Mouse (Mus musculus) adrenal gland, postnatal 36 days (tissue): Measurements from ENCODE around the gene Cpn2. TPM values are rescaled to one million over a fixed set of nuclear protein-coding genes. Genes with fewer than 3 reads are reported as not detected.

Experiments used
- DNase-seq, 2 experiments: peaks; one replicate each; pipeline ENCODE4 v3.0.0; 2021; ENCODE audit warnings: mixed read lengths in 1 of 2
- total RNA-seq, 2 experiments: library from RNA; stranded (reverse); gene quantifications; 2 replicates each; pipeline ENCODE4 v1.2.3; 2021

The Cpn2 gene
- total RNA-seq, 2 experiments from 2014 or later, result 1.3 to 2.1 TPM

- no peak for DNase-seq
Observed at GRCm38 (mm10) chr16:30280676-30281297, 13.5 kb upstream of the Cpn2 start.

DNA sequence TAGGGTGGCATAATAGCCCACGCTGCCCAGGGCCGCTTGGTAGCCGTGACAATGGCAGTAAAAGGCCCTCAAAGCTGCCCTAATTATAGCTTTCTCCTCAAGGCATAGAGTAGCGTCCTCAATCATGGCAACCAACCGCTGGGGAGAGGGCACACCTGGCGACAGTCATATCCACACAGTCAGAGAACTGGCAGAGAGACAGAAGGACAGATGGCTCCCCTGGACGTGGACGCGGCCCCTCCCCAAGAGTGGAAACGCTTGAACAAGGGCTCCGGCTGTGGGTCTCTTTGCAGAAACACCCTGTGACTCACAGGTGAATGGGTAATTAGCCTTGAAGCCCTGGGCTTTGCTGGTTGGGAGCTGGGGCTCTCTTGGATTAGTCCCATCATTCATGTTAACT, 11.1 kb upstream of the Cpn2 start:
- DNase-seq, result peak in 1 of 2 experiments; percentile 7

DNA sequence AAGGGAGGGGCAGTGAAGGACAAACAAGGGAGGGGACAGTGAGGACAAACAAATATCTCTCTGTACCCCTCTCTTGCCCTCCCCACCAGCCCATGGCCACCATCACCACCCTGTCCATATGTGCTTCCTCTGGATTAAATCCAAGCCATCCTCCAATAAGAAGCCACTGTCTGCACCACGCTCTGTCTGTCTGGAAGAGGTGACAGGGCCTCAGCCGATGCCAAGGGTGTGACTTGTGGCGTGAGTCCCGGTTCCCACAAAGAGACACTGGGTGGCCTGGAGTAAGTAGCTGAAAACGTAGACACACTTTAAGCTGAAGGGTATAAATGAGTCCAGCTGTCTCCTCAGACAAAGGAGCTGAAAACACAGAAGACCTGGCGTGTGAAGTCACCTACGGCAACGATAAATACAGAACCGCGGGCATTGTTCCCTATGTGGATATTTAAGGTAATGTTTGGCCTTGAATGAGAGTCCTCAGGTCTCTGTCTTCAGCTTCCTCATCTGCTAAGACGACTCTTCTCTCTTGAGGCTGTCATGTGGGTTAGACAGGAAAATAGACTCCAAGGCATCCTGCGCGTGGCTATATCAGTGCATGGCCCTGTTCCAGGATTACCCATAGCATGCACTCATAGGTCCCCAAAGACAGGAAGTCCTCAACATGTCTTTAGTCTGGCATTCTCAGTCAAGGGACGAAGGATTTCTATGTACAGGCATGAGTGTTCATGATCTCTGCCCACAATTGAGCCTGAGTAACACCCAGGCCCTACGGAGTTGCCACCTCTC, 8.4 kb upstream of the Cpn2 start:
- DNase-seq, result no peak

DNA sequence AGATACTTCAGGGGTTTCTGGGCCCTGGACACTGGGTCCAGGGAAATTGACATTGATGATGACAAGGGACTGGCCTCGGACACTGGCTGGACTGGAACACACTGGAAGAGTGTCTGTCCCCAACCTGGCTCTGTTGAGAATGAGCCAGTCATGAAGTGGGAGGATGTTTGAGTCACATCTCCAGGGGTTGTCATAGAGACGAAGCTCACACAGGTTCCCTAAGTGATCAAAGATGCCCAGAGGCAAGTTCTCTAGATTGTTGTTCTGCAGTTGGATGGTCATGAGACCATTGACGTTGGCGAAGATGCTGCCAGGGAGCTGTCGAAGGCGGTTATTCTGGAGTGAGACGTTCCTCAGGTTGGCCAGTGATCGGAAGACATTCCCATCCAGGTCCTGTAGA, 5.8 kb upstream of the Cpn2 start:
- no peak for DNase-seq

- DNase-seq, result no peak
Observed at GRCm38 (mm10) chr16:30271941-30272595, 4.8 kb upstream of the Cpn2 start.

GRCm38 (mm10) chr16:30271223-30271761, 4.0 kb upstream of the Cpn2 start:
- DNase-seq, result no peak

GRCm38 (mm10) chr16:30266561-30266960, 738 bp downstream of the Cpn2 start:
- DNase-seq, result no peak

- DNase-seq, result no peak
Observed at GRCm38 (mm10) chr16:30265611-30266010, 1.7 kb downstream of the Cpn2 start.

DNA sequence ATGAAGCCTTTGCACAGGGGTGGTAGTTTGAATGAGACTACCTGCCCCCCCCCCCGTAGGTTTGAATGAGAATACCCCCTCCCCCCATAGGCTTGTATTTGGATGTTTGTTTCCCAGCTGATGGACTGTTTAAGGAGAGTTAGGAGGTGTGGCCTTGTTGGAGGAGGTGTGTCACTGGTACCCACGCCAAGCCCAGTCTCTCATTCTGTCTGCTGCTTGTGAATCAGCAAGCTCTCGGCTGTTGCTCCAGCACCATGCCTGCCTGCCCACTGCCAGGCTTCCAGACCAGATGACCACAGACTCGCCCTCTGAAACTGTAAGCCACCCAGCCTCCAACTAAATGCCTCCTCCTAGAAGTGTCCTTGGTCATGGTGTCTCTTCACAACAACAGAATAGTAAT, 4.1 kb downstream of the Cpn2 start:
- peak in 1 of 2 experiments; percentile 20 for DNase-seq

DNA sequence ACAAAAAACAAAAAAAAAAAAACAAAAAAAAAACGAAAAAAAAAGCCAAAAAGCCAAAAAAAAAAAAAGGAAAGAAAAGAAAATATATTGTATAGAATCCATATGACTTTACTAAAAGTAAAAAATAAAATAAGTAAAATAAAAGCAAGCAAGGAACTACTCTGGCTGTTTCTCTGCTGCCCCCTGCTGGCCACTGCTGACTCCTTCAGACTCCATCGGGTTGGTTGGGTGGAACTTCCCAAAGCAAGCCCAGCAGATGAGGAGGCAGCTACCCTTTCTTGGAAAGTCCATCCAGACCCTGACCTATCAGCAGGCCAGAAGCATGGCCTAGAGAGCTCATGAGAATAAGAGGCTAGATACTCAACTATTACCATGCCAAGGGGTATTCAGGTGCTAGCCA, 4.6 kb downstream of the Cpn2 start:
- DNase-seq, result peak; percentile 76 to 83

DNA sequence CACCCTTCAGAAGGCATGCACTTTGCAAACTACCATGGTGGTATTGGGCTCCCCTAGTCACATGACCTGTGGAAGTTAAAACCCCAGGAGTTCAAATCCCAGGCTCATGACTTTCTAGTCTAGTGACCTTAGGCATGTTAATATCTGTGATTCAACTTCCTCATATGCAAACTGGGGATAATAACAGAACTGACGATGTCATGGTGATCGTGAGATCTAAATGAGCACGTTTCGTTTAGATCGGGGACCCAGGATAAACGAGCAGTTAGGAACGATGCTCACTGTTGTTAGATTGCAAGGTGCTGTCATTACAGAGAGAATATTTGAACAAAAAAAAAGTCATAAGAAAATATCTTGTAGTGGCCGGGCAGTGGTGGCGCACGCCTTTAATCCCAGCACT, 5.1 kb downstream of the Cpn2 start:
- no peak for DNase-seq

DNA sequence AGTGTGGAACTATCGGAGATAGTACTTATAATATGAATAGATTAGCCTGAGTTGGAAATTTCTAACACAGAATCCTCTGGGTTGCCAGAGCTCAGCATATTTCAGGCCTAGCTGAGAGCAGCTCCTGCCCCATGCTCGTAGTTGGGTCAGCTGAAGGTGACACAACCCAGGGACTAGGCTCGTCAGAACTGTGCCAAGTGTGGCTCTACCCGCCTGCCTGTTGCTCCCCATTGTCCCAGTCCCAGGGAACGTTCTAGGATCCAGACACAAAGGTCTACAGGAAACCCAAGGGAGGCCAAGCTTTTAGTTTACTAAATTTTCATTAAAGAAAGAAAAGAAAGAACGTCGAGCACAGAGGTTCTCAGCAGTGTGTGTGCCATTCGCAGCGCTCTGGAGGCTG, 6.0 kb downstream of the Cpn2 start:
- DNase-seq, result no peak

- peak in 1 of 2 experiments; percentile 13 for DNase-seq
Observed at GRCm38 (mm10) chr16:30260012-30260635, 7.2 kb downstream of the Cpn2 start.

DNA sequence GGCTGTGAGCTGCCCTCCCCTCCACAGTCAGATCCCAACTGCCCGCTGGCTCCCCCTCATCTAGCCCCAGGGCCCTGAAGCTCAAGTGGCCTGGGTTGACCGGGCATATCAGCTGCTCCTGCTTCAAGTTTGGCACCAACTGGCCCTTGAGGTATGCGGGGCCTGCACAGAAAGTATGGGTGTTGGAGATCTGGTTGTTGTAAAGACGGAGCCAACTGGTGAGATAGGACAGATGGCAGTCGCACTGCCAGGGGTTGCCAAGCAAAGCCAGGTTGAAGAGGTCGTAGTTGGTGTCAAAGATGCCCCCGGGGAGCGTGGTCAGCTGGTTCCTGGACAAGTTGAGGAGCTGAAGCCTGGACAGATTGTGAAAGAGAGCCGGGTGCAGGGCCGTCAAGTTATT, 7.9 kb downstream of the Cpn2 start:
- peak in 1 of 2 experiments; percentile 52 for DNase-seq

- no peak for DNase-seq
Observed at GRCm38 (mm10) chr16:30258441-30258840, 8.9 kb downstream of the Cpn2 start.

GRCm38 (mm10) chr16:30257718-30258117, 9.6 kb downstream of the Cpn2 start:
- no peak for DNase-seq

DNA sequence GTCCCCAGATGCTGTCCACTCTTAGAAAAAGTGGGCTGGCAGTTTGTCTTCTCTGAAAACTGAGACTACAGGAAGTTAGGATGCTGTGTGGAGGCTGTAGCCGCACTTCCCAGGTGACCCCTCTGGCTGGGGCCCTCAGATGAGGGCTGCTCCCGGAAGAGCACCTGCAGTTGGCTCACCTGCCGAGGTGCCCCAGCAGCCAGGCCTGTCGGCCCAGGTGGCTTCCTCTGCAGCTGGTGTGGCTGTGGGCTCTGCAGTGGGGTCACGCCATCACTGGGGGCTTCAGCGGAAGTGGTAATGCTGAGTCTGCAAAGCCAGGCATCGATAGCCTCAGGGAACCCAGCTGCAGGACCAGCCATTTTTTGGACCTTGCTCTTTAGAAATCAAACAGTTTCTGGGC, 12.2 kb downstream of the Cpn2 start:
- DNase-seq, result no peak

- no peak for DNase-seq
Observed at GRCm38 (mm10) chr16:30253900-30254299, 13.4 kb downstream of the Cpn2 start.

- no peak for DNase-seq
Observed at GRCm38 (mm10) chr16:30253374-30253773, 13.9 kb downstream of the Cpn2 start.

- DNase-seq, result peak; percentile 86 to 87
Observed at GRCm38 (mm10) chr16:30252003-30252418, 15.3 kb downstream of the Cpn2 start.

GRCm38 (mm10) chr16:30244037-30244700, 23.1 kb downstream of the Cpn2 start:
- DNase-seq, result no peak

DNA sequence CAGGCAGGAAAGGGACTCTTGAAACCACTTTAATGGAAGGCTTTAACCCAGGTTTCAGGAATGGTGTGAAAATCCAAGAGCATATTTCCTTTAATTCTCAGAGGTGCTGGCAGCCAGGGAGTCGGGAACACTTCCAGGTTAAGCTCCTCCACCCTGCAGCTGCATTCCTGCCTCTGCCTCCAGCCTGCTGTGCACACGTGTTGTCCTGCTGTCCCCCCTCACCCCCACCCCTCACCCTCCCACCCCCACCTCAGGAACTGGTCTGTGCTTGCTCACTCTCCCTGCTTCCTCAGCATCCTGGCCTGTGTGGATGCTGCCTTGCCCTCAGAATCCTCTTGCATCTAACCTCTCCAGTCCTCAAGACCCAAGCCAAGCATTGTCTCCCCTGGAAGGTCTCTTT, 25.7 kb downstream of the Cpn2 start:
- DNase-seq, result no peak
